Mouse (Mus musculus) hindlimb bud, embryonic 11.5 days (tissue): Measurements from ENCODE around the gene Klf15.

Experiments
- DNase-seq: peaks from one replicate; pipeline ENCODE4 v3.0.0-alpha.2; 2012; ENCODE audit warnings: low read depth, low spot score; ENCODE audit errors: extremely low spot score

The Klf15 gene

DNA sequence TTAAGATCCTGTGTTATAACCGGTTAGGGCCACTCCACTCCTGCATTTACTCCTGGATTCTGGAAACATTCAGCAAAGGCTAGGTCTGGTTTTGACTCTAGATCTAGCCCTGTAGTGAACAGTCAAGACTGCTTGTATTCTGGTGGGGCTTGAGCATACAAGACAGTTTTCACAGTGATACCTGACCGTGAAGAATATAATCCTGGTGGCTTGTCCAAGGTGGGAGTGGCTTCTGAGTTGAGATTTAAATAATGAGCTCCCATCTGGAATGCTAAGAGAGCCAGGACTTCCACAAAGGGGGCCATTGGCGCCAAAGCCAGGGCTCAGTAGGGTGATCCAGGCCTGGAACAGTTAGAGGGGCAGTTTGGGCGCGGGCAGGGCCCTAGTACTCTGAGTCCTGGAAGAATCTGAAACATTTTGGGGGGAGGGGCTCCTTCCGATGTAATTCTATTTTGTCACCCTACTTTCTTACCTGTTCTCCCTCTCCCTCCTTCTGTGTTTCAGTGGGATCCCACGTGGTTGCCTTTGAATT is 1.6 kb downstream of the Klf15 start:
- peak; percentile 18 for DNase-seq

DNA sequence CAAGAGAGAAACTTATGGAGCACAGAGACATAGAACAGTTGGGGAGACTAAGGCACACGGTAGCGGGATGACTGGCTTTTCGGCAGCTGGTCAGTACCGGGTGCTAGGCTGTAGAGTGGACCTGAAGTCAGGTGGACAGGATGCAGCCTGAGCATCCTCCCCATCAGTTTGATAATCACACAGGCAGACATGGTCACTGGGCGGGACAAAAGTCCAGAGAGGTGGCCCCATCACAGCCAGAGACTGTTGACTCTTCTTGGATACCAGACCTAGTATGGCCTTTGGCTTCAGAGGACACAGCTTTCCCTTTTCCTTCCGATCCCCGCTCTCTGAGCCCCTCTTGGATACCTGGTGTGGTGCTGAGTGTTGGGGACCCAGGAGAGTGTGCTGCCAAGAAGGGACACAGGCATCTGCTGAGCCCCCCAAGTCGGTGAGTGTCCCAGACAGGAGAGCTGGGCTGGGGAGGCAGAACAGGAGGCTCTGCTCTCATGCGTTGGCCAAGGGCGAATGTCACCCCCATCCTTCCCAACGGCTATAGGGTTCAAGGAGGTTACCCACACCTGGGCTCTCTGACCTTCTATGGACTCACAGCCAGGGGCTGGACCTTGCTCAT is 2.8 kb downstream of the Klf15 start:
- DNase-seq = no peak

DNA sequence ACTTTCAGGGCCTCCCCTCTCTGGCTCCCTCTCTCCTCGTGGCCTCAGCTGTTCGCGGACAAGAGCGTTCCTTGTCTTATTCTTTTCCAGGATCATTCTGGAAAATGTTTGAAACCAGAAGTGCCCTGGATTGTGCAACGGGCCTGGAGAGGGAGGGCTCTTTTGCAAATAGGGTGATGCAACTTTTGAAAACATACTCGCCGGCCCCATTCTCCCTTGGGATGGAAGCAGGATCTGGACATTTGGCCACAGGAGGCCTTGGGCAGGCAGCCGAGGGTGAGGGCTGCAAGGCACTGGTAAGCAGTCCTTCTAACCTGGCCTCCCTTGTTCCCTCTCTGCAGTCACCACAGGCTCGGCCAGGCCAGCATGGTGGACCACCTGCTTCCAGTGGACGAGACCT is 3.7 kb downstream of the Klf15 start:
- no peak for DNase-seq

DNA sequence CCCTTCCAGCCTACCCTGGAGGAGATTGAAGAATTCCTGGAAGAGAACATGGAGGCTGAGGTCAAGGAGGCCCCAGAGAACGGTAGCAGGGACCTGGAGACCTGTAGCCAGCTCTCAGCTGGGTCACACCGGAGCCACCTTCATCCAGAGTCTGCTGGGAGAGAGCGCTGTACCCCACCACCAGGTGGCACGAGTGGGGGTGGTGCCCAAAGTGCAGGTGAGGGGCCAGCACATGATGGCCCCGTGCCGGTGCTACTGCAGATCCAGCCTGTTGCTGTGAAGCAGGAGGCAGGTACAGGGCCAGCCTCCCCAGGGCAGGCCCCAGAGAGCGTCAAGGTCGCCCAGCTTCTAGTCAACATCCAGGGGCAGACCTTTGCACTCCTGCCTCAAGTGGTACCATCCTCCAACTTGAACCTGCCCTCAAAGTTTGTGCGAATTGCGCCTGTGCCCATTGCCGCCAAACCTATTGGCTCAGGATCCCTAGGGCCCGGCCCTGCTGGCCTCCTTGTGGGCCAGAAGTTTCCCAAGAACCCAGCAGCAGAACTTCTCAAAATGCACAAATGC is 4.6 kb downstream of the Klf15 start:
- no peak for DNase-seq

DNA sequence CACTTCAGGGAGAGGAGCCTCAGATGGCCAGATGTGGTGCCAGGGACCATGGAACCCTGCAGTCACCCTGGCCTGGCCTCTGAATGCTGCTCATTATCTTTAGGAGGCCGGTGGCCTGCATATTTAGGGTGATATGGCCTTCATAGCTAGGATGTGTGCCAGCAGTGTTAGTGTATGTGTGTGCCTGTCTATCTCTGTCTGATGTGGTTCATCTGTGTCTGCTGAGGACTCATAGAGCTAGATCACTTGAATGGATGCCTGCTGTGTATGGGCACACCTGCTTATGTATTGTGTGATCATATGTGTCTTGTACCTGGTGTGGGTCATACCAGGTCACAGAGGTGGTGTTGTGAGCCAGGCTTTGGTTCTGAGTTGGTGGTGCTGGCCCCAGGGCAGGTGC is 5.8 kb downstream of the Klf15 start:
- no peak for DNase-seq

DNA sequence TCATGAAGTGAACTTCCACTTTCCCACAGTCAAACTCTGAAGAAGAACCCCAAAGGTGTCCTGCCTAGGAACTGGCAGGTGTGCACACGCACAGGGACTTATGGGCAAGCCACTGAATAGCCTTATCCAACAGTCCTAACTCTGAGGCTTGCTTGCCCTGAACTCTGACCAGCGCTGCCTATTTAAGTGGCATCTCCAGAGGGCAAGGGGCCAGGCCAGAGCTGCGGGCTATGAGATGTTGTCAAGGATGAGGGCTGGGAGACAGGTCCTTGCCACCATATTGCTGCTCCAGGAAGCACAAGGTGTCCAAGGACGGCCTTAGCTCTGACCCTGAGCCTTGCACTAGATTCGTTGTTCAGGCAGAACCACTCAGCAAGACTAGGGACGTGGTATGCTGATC is 6.7 kb downstream of the Klf15 start:
- no peak for DNase-seq

DNA sequence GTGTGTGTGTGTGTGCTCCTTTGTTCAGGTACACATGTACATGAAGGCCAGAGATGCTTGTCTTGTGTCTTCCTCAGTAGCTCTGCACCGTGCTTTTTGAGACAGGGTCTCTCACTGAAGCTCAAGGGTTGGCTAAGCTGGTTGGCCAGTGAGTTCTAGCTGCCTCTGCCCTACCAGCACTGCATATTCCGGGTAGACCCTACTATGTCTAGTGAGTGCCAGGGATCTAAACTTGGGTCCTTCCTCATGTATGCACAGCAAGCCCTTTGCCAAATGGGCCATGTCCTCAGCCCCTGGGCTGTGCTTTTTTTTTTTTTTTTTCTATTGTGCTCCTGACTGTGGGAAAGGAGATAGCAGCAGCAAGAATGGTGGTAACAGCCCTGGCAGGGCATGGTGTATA is 7.9 kb downstream of the Klf15 start:
- no peak for DNase-seq

DNA sequence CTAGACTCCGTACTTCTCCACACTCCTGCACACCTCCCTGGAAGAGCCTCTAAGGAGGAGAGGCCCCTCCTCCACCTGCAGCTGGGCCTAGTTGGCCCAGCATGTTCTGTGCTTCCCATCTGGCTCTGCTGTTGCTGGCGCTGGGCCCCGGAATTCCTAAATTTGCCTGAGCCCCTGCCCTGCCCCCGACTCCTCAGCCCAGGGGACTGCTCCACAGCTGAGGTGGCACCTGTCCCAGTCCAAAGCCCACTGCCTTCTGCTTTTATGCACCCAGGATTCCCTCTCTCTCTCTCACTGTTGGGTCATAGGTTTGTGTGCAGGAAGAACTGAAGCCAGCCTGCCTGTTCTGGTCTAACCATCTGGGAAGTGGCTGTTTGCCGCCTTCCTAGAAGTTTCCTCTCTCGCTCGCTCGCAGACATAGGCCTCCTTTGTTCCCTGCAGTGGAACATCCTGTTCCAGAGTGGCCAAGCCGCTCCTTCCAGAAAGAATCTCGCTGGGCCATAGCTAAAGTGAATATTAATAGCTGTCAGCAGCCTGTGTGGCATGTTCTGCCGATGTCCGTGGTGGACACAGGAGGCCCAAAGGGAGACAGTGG is 8.7 kb downstream of the Klf15 start:
- DNase-seq = no peak

DNA sequence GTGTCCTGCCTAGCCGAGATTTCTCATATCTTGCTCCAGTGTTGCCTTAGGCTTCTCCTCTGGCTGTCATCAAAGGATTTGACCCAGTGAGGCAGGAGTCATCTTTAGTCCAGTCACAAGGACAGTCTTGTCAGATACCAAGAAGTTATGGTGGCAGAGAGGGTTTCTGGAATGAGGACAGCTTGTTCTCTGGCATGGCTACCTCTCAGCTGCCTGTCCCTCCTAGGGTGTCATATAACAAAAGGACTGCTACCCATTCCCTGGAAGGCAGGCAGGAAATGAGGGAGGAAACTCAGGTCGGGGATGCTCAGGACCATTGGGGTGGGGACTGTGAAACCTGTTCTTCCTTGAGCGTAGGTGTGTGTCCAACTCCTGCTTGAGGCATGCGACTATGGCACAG is 9.7 kb downstream of the Klf15 start:
- DNase-seq = no peak

DNA sequence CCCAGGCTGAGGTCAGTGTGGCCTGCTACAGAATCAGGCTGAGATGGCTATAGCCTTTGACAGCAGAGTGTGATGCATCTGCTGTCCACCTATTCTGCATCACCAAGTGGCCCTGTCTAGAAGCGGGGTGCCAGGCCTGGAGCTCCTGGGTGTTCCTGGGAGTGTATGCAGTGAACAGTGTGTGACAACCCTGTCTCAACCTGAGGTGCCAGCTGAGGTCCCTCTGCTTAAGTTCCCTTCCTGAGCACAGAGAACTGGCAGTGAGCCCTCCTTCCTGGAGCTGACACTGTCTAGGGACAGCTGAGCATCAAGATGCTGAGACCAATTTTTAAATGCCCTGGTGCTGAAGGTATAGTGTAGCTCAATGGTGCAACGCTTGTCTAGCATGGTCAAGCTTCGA is 10.3 kb downstream of the Klf15 start:
- no peak for DNase-seq

DNA sequence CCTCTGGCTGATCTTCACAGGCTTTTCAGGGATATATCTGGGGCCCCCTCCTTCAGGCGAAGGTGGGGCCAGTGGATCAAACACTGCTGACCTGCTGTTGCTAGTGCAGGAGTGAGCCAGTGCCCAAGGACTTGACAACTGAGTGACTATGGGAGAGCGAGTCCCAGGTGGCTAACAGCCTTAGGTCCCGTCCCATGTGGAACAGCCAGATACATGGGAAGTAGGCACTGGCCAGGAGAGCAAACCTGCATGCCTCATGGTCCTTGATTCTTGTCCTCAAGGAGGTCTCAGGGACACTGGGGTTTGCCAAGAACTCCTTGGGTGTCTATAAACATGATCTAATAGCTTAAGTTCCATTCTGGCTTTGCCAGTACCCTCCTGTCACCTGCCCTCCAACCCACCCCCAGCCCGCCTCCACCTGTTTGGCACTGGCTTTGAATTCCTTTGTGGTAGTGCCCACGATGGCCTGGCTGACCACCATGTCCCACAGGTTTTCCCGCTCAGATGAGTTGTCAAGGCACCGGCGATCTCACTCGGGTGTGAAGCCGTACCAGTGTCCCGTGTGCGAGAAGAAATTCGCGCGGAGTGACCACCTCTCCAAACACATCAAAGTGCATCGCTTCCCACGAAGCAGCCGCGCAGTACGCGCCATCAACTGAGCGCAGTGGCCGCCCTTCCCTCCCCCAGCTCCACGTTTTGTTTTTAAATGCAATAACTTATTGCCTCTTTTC is 11.4 kb downstream of the Klf15 start:
- no peak for DNase-seq

DNA sequence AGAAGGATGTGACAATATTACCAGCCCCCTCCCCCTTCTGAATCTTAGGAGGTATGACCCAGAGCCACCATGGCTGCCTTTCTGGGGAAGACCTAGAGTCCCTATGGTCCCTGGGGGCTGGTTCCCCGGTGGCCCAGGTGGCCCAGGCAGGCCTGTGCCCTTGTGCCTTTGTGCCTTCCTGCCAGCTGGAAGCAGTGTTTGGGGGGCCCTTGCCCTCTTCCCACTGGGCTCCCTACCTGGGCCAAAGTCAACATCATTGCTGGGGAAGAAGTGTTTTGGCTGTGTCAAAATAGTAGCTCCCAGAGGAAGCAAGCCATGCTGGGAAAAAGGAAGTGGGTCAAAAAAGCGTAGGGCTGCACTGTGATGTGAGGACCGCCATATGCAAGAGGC is 12.0 kb downstream of the Klf15 start:
- DNase-seq = no peak

DNA sequence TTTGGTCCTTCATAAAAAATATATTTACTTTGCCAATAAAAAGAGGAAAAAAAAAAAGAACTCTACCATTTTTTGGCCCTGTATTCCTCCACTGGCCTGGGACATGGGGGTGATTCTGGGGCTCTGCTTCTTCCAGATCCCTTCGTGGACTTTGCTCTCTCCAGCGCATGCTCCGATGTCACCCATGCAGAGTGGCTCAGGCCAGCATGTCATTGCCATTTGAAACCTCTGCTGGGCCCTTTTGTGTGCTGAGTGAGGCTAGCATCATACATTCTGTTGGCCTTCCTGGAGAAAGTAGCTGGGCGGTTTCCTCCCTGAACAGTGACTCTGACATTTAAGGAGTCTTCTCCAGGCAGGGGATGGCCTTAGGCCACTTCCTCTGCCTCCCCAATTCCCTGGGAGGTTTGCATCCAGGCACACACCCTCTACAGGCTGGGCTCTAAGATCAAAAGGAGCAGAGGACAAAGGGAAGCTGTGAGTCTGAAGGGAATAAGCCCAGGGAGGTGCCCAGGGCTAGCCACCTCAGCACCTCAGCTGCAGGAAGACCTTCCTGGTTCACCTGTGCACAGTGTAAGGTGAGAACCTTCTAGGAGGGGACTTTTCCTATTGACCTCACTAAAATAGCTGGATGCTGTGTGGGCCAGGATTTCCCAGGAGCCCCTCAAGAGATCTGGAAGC is 12.9 kb downstream of the Klf15 start:
- DNase-seq = no peak

DNA sequence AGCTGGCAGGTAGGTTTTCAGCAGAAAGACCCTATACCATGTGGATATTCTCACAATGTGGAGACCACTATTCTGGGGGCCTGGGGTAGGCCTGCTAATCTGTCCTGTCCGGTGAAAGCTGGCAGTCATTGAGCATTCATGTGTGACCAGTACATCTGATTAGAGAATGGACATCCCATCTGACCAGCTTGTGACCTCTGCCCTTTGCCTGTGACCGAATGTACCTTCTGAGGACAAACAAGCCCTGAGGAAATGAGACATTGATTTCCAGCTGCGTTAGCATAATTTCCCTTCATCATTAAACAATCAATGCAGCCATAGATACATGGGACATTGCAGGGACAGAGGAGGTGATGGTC is 13.5 kb downstream of the Klf15 start:
- DNase-seq = no peak

DNA sequence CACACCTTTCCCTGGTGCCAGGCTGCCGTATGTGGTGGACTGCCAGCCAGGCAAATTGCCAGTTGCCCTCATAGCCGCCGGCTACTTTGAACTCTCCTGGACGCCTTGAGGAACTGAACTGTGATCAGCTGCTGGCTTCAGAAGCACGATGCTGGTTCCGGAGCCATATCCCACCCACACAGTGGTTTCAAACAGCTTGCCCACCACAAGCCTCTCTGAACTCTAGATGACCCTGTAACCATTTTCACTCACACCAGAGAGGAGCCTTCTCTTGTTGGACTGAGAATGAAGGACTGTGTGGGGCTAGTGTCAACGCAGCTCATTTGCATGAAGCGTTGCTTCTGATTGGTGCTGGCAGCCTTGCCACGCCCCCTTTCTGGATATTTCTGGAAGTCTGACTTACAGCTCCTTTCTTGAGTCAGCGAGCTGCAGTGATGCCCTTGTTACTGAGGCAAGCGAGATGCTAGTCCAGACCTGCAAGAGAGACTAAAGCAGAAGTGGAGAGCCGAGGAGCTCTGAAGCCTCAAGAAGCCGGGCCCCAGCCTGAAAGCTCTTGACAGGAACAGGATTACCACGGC is 14.7 kb downstream of the Klf15 start:
- DNase-seq = no peak

DNA sequence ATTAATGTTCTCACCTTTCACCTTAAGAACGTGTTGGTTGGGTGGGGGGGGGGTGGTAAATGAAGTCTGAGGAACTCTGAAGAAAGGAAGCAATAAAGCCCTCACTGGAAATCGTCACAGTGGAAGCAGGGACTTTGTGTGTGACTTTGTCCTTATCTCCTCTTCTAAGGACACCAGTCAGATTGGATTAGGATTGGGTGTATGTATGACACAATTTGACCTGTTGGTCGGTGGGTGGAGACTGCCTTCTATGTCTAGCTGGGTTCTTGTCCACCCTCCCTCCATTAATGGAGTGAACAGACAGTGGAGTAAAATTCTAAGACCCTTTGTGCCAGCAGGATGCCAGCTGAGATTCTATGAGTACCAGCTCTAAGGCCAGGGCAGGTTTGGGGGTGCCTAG is 21.9 kb downstream of the Klf15 start:
- DNase-seq = no peak

DNA sequence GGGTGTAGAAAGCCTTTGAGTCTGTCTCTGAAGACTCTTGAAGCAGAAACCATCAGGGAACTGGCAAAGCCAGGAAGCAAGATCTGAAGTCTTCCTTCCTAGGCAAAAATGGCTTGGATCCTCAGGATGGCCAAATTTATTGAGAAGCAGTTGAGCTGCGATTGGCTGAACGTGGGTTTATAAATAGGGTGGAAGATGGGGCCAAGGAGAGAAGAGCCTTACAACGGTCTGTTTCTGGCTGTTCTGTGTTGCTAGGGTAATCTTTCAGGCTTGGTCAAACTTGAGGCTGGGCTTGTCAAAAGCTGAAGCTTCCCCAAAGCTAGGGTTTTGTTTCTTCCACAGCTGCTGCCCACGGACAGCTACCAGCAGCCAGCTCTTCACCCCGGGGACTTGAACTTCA is 22.5 kb downstream of the Klf15 start:
- no peak for DNase-seq

DNA sequence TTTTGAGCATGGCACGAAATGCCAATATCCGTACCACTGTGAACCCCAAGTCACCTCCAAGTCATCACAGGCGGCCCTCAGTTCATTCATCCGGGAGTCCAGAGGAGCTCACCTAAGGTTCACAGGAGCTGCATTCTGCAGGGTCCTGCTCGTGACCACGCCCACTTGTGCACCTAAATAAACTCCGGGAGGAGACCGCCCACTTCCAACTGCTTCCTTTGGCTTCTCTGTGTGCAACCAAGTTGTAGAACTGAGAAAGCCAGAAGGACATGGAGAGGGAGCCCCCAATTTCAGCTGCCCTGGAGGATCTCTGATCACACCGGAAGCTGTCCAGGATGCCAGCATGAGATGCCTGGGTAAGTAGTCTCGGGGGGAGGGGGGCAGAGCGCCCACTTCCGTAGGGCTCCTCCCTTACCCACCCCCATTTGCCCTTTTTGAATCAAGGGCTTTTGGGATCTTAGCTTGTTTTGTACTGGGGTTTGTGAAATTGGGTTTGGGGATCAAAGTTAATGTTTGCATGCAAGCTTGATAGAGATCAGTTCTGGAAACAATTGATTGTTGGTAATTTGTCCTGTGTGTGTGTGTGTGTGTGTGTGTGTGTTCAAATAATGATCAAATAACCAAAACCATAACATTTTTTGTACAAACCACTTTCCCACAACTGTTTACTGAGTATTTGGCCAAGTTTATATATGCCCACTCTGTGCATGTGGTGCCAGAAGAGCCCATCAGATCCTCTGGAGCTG is 24.0 kb downstream of the Klf15 start, which contains the start of gene Aldh1l1:
Aldh1l1 (plus strand) TSS at position 252 of the 746 bp plus-strand sequence.
- DNase-seq = no peak

DNA sequence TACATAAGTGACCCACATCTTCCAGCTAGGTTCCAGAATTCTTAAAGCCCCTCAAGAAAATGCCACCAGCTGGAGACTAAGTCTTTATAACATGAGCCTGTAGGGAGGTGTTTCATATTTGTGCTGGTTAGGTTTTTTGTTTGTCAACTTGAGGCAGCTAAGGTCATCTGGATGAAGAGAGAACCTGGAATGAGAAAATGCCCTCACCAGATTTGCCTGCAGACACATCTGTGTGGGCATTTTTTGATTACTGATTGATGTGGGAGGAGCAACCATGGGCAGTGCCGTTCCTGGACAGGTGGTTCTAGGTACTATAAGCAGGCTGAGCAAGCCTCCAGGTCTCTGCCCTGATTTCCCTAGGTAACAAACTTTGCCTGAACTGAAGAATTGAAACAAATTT is 25.2 kb downstream of the Klf15 start:
- no peak for DNase-seq

DNA sequence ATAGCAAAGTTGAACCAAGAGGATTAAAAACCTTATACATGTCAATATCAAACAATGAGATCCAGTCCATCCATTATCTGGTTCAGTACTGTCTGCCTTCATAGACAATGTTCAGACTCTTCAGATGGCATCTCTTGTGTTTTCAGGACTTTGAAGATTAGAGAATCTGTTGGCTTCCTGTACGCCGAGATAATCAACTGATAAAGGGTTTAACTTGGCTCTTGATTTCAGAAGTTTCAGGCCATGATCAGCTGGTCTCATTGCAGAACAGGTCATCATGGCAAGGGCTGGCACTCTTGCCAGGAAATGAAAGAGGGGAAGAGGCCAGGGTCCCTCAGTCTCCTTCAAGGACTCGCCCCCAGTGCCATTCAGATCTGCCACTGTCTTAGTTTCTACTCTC is 27.2 kb downstream of the Klf15 start:
- no peak for DNase-seq
